Mouse (Mus musculus) intestine, postnatal 0 days (tissue): ENCODE results near the gene Cdk6. TPM values are rescaled to one million over a fixed set of nuclear protein-coding genes. Genes with fewer than 3 reads are reported as not detected.

Experiments
- ATAC-seq: fragments of 200-750 bp; cut with Nextera tagmentation; 2 replicates; pipeline ENCODE4 v1.8.0; 2017; ENCODE audit warnings: mild to moderate bottlenecking, moderate TSS enrichment, moderate library complexity
- H3K27ac ChIP-seq: fragments of 300-500 bp; sonication (generic); 2 replicates; pipeline ENCODE4 v1.5.1; 2014; ENCODE audit warnings: mild to moderate bottlenecking, low read depth, low read length, moderate library complexity
- H3K27me3 ChIP-seq: fragments of 300-500 bp; sonication (generic); replicated peaks from 2 replicates; pipeline ENCODE4 v1.6.1; 2014; ENCODE audit warnings: low read length, mixed read lengths; ENCODE audit not compliant: control insufficient read depth, insufficient read depth
- H3K36me3 ChIP-seq: fragments of 300-500 bp; sonication (generic); 2 replicates; pipeline ENCODE4 v1.6.1; 2014; ENCODE audit warnings: mild to moderate bottlenecking, moderate library complexity; ENCODE audit not compliant: control insufficient read depth, insufficient read depth
- H3K4me1 ChIP-seq: fragments of 300-500 bp; sonication (generic); replicated peaks from 2 replicates; pipeline ENCODE4 v1.6.1; 2014; ENCODE audit warnings: antibody characterized with exemption, low read length, mixed read lengths; ENCODE audit not compliant: control insufficient read depth, insufficient read depth
- H3K4me2 ChIP-seq: fragments of 300-500 bp; sonication (generic); replicated peaks from 2 replicates; pipeline ENCODE4 v1.6.1; 2014; ENCODE audit warnings: low read depth, mild to moderate bottlenecking, moderate library complexity
- H3K4me3 ChIP-seq: fragments of 300-500 bp; sonication (generic); 2 replicates; pipeline ENCODE4 v1.5.1; 2014; ENCODE audit warnings: low read depth, low read length
- H3K9ac ChIP-seq: fragments of 300-500 bp; sonication (generic); 2 replicates; pipeline ENCODE4 v1.6.1; 2014; ENCODE audit warnings: mild to moderate bottlenecking, low read depth, low read length
- H3K9me3 ChIP-seq: fragments of 300-500 bp; sonication (generic); 2 replicates; pipeline ENCODE4 v1.6.1; 2016; ENCODE audit warnings: mixed run types; ENCODE audit not compliant: control insufficient read depth
- CTCF ChIP-seq: sonication (generic); IDR thresholded peaks from 2 replicates; pipeline ENCODE4 v1.5.1; 2016; ENCODE audit warnings: low read depth, mild to moderate bottlenecking, control low read depth, antibody characterized with exemption, moderate library complexity
- WGBS: fragments of 180-500 bp; shearing (Covaris S2); extraction: QIAGEN DNeasy Blood & Tissue Kit; methylation state at CpG from one replicate; pipeline ENCODE4 v1.1.7; 2014; 5-methylcytosine and 5-hydroxymethylcytosine counted together
- polyA plus RNA-seq: library from polyadenylated mRNA; unstranded; fragments of >200 nt; fragmentation: Nextera tagmentation; extraction: Ambion mirVana; gene quantifications from 2 replicates; pipeline ENCODE4 v1.2.1, GENCODE M21; 2015

The Cdk6 gene
- polyA plus RNA-seq, 1 experiment from 2014 or later: 13.2 TPM

DNA sequence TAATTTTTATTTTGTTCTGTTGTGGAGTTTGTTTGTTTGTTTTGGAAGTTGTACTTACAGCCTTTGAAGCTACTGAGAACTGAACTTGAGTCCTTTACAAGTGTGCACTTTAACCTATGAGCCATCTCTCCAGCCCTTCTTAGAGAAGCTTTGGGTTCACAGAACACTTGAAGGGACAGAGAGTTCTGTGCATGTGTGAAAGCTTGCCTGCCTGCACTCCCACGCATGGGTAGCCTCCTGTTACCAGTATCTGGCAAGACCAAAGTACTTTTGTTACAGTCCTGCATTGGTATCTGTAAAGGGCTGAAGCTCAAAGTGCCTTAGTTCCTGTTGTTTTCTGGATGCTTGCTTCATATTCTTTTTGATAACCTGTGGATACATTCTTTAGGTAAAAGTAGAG lies 204.9 kb downstream of the Cdk6 start:
- no peak overlapping the region for H3K4me2 ChIP-seq
- TF ChIP-seq CTCF: no peak
- no peak overlapping the region for H3K9ac ChIP-seq
- H3K27ac ChIP-seq: no peak overlapping the region
- H3K27me3 ChIP-seq: no peaks in the 10 kb centered on the region
- H3K4me3 ChIP-seq: no peak overlapping the region
- 59% methylated on average over 1 of the region's 1 CpGs for WGBS
- H3K36me3 ChIP-seq: peaks cover 4% of the 10 kb centered on the region; the same call in 1 of the 2 replicates
- no peak for ATAC-seq
- no peaks in the 10 kb centered on the region for H3K9me3 ChIP-seq
- peaks cover 4% of the 10 kb centered on the region; the same call in 1 of the 2 replicates for H3K4me1 ChIP-seq

DNA sequence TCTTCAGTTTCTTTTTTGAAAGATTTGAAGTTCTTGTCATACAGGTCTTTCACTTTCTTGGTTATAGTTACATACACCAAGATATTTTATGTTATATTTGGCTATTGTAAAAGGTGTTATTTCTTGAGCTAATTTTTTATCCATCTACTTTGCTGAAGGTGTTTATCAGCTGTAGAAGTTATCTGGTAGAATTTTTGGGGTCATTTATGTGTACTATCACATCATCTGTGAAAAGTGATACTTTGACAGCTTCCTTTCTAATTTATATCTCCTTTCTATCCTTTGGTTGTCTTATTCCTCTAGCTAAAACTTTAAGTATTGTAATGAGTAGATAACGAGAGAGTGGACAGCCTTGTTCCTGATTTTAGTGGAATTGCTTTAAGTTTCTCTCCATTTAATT lies 210.2 kb downstream of the Cdk6 start:
- no peak overlapping the region for H3K9ac ChIP-seq
- ATAC-seq: no peak
- H3K27ac ChIP-seq: no peak overlapping the region
- H3K36me3 ChIP-seq: peaks cover 21% of the 10 kb centered on the region
- no peaks in the 10 kb centered on the region for H3K27me3 ChIP-seq
- TF ChIP-seq CTCF: no peak
- H3K4me1 ChIP-seq: no peaks in the 10 kb centered on the region
- H3K9me3 ChIP-seq: no peaks in the 10 kb centered on the region
- 94% methylated on average over 1 of the region's 1 CpGs for WGBS
- H3K4me3 ChIP-seq: no peak overlapping the region
- H3K4me2 ChIP-seq: no peak overlapping the region

DNA sequence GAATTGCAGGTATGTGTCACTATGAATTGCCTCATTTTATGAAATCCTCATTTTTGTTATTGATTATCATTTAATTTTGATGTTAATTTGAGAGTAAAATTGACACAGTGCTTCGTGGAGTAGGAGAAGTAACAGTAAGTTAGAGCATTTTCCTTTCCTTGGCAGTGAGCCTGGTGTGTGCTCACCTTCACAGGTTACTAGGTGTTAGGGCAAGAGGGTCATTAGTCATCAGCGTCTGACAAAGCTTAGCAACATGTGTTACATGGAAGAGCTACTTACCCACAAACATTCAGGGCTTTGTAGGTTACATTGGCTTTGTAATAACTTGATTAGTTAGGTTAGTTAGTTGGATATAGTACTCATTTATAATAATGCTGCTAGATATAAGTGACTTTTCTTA lies 212.9 kb downstream of the Cdk6 start:
- no peak overlapping the region for H3K4me2 ChIP-seq
- no peaks in the 10 kb centered on the region for H3K4me1 ChIP-seq
- 86% methylated on average over 2 of the region's 2 CpGs for WGBS
- no peak overlapping the region for H3K4me3 ChIP-seq
- no peak for ATAC-seq
- H3K9me3 ChIP-seq: no peaks in the 10 kb centered on the region
- TF ChIP-seq CTCF: no peak
- H3K27me3 ChIP-seq: no peaks in the 10 kb centered on the region
- H3K9ac ChIP-seq: no peak overlapping the region
- H3K36me3 ChIP-seq: peaks cover 34% of the 10 kb centered on the region
- H3K27ac ChIP-seq: no peak overlapping the region

DNA sequence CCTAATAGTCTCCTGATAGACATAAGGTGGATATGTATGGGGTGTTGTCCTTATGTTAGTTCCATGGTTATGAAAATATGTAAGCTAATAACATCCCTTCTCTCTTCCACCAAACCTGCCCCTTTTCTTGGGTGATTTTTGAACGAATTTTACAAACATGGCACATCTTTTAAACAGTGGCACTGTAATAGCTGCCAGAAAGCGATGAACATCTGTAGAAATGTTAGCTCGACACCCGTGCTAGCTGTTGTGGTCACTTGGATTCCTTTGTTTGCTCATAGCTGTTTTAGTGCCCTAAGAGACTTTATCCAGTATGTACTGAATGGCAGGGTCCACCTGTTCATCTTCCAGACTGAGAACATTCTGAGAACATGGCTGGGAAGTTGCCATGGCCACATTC lies 230.0 kb downstream of the Cdk6 start, which contains the start of gene 1700109H08Rik:
TSS of gene 1700109H08Rik (plus strand) at position 301 of the 400 bp plus-strand sequence.
- no peak for TF ChIP-seq CTCF
- no peaks in the 10 kb centered on the region for H3K9me3 ChIP-seq
- no peaks in the 10 kb centered on the region for H3K4me1 ChIP-seq
- H3K27me3 ChIP-seq: no peaks in the 10 kb centered on the region
- 90% methylated on average over 4 of the region's 4 CpGs for WGBS
- H3K4me3 ChIP-seq: no peak within 1 kb of the TSS
- ATAC-seq: no peak
- H3K4me2 ChIP-seq: no peak within 1 kb of the TSS
- H3K36me3 ChIP-seq: peaks cover 82% of the 10 kb centered on the region
- H3K27ac ChIP-seq: no peak within 1 kb of the TSS; the same call in 1 of the 2 replicates
- H3K9ac ChIP-seq: no peak within 1 kb of the TSS

DNA sequence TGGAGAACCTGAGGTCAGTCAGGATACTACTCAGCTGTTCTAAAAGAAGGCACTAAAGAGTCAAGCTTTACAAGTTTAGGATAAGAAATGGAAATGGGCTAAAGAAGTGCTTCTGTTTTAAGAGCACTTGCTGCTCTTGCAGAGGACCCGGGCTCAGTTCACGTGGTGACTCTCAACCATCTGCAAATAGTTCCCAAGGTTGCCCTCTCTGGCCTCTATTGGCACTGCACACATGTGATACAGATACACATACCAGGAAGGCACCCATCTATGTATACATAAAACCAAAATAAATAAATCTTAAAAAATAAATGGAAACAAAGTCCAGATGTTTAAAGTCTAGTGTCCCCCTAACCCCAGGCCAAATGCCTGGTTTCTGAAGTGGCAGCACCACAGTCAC lies 233.5 kb downstream of the Cdk6 start:
- 100% methylated on average over 2 of the region's 2 CpGs for WGBS
- no peak overlapping the region for H3K4me2 ChIP-seq
- TF ChIP-seq CTCF: no peak
- no peaks in the 10 kb centered on the region for H3K27me3 ChIP-seq
- H3K9ac ChIP-seq: no peak overlapping the region
- H3K36me3 ChIP-seq: peaks cover 88% of the 10 kb centered on the region
- H3K4me1 ChIP-seq: no peaks in the 10 kb centered on the region
- no peak overlapping the region for H3K4me3 ChIP-seq
- H3K9me3 ChIP-seq: no peaks in the 10 kb centered on the region
- H3K27ac ChIP-seq: no peak overlapping the region
- no peak for ATAC-seq

DNA sequence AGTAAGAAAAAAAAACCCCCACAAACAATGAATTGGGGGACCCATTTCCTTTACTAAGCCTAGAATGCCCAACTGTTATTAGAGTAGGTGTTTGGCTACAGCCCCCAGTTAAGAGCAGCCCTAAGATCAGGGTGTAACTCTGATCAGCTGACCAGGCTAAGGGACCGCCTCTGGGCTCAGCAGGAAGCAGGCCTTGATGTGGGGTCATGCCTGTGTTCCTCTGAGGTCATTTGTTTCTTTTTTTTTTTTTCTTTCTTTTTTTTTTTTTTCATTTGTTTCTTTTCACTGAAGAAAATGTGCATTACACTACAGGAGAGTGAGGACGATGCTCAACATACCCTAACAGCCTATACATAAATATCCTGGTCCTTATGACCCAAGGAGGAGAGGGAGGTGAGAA lies 236.7 kb downstream of the Cdk6 start:
- Histone ChIP-seq H3K27ac (no peak overlapping the region), H3K4me3 (no peak overlapping the region), H3K9me3 (no peaks in the 10 kb centered on the region), H3K27me3 (no peaks in the 10 kb centered on the region), H3K9ac (no peak overlapping the region), H3K4me2 (no peak overlapping the region), H3K36me3 (peaks cover 80% of the 10 kb centered on the region), H3K4me1 (no peaks in the 10 kb centered on the region)
- ATAC-seq: no peak
- 91% methylated on average over 2 of the region's 2 CpGs for WGBS
- TF ChIP-seq CTCF: no peak

DNA sequence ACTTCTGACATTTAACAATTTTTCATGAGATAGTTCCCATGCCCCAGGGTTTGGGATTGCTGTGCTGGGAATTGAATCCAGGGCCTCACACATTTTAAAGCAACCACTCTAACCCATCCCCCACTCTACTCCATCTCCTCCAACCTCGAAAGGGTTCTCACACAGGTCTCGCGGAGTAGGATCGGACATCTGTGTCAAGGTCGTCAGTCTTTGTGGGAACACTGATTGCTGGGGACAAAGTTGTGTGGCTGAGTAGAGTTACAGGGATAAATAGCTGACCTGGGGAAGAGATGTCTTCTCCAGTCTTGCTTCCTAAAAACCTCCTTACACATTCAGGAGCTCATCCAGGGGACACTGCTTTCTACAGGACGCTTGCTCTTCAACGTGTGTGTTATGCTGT lies 237.8 kb downstream of the Cdk6 start:
- H3K36me3 ChIP-seq: peaks cover 79% of the 10 kb centered on the region
- no peak overlapping the region for H3K9ac ChIP-seq
- no peak overlapping the region for H3K4me2 ChIP-seq
- H3K9me3 ChIP-seq: no peaks in the 10 kb centered on the region
- H3K27me3 ChIP-seq: no peaks in the 10 kb centered on the region
- no peak for ATAC-seq
- H3K27ac ChIP-seq: no peak overlapping the region
- no peak overlapping the region for H3K4me3 ChIP-seq
- WGBS: 93% methylated on average over 7 of the region's 7 CpGs
- no peak for TF ChIP-seq CTCF
- H3K4me1 ChIP-seq: no peaks in the 10 kb centered on the region

Other genes starting within 250 kb of the Cdk6 start
- 14.9 and 15.8 TPM in 2 replicates for gene Fam133b, start 202.3 kb downstream of the Cdk6 start, polyA plus RNA-seq
- gene 1700109H08Rik, start 230.1 kb downstream of the Cdk6 start, polyA plus RNA-seq: 0.35 and 0.55 TPM in 2 replicates